Mouse (Mus musculus) MEL (cell line): Measurements from ENCODE around the gene Ptgs1. TPM values are rescaled to one million over a fixed set of nuclear protein-coding genes. Genes with fewer than 3 reads are reported as not detected.

ENCODE experiments used
- DNase-seq: peaks from one replicate; pipeline ENCODE4 v3.0.0; 2011; ENCODE audit warnings: low read depth, low spot score
- H3K27ac ChIP-seq: 2 replicates; pipeline ENCODE4 v1.5.1; 2012; ENCODE audit warnings: low read depth, mild to moderate bottlenecking, control low read depth, low read length, moderate library complexity; ENCODE audit not compliant: control insufficient read depth
- H3K27me3 ChIP-seq, 2 experiments: fragments of 150-350 bp in 1 of 2; sonication (generic) in 1 of 2; 2 replicates each; pipeline ENCODE4 v1.6.1; 2012; ENCODE audit warnings: low read length in 2 of 2, mild to moderate bottlenecking in 2 of 2, improper control_type of control experiment in 1 of 2, moderate library complexity in 1 of 2; ENCODE audit not compliant: insufficient read depth in 2 of 2, control insufficient read depth in 1 of 2
- H3K36me3 ChIP-seq, 2 experiments: 2 replicates each; pipeline ENCODE4 v1.6.1; 2012 to 2014; ENCODE audit warnings: low read length in 2 of 2, improper control_type of control experiment in 1 of 2, inconsistent platforms in 1 of 2, mild to moderate bottlenecking in 1 of 2; ENCODE audit not compliant: insufficient read depth in 2 of 2, control insufficient read depth in 1 of 2
- H3K4me1 ChIP-seq, 2 experiments: fragments of 150-350 bp in 1 of 2; sonication (generic) in 1 of 2; 2 replicates each; pipeline ENCODE4 v1.6.1; 2012; ENCODE audit warnings: low read length in 2 of 2, improper control_type of control experiment in 1 of 2, mild to moderate bottlenecking in 1 of 2; ENCODE audit not compliant: insufficient read depth in 2 of 2, control insufficient read depth in 1 of 2
- H3K4me3 ChIP-seq, 2 experiments: fragments of 150-350 bp in 1 of 2; sonication (generic) in 1 of 2; 2 replicates each; pipeline ENCODE4 v1.5.1; 2012; ENCODE audit warnings: low read depth in 2 of 2, low read length in 2 of 2, mild to moderate bottlenecking in 2 of 2, moderate library complexity in 2 of 2, control low read depth in 1 of 2, improper control_type of control experiment in 1 of 2; ENCODE audit not compliant: control insufficient read depth in 1 of 2, insufficient read depth in 1 of 2
- H3K79me2 ChIP-seq: 2 replicates; pipeline ENCODE4 v1.6.1; 2012; ENCODE audit warnings: mild to moderate bottlenecking, low read length, moderate library complexity; ENCODE audit not compliant: control insufficient read depth, poor library complexity, insufficient read depth
- H3K9ac ChIP-seq: 2 replicates; pipeline ENCODE4 v1.6.1; 2012; ENCODE audit warnings: low read depth, mild to moderate bottlenecking, control low read depth, low read length, moderate library complexity; ENCODE audit not compliant: control insufficient read depth, poor library complexity, severe bottlenecking
- H3K9me3 ChIP-seq: fragments of 150-350 bp; sonication (generic); replicated peaks from 2 replicates; pipeline ENCODE4 v1.6.1; 2012; ENCODE audit warnings: mild to moderate bottlenecking, low read length, improper control_type of control experiment, moderate library complexity; ENCODE audit not compliant: insufficient read depth
- CHD2 ChIP-seq: IDR thresholded peaks from 2 replicates; pipeline ENCODE4 v1.6.1; 2011; ENCODE audit warnings: low read length, improper control_type of control experiment
- CTCF ChIP-seq, 3 experiments: IDR thresholded peaks in 2 of 3; conservative IDR thresholded peaks in 1 of 3; 2 replicates each; pipeline ENCODE4 v1.5.1; 2011 to 2012; ENCODE audit warnings: low read length in 3 of 3, low read depth in 2 of 3, mild to moderate bottlenecking in 2 of 3, improper control_type of control experiment in 1 of 3, inconsistent platforms in 1 of 3, mixed read lengths in 1 of 3, moderate library complexity in 1 of 3; ENCODE audit not compliant: control insufficient read depth in 1 of 3, insufficient read depth in 1 of 3, poor library complexity in 1 of 3, severe bottlenecking in 1 of 3
- ELF1 ChIP-seq: IDR thresholded peaks from 2 replicates; pipeline ENCODE4 v1.6.1; 2014; ENCODE audit warnings: low read depth, mild to moderate bottlenecking, inconsistent platforms, low read length, improper control_type of control experiment, moderate library complexity
- GABPA ChIP-seq: IDR thresholded peaks from 2 replicates; pipeline ENCODE4 v1.6.1; 2012; ENCODE audit warnings: low read depth, mild to moderate bottlenecking, inconsistent platforms, low read length, improper control_type of control experiment, moderate library complexity
- GATA1 ChIP-seq: IDR thresholded peaks from 2 replicates; pipeline ENCODE4 v1.6.1; 2011; ENCODE audit warnings: low read depth, low read length, improper control_type of control experiment
- JUND ChIP-seq: IDR thresholded peaks from 2 replicates; pipeline ENCODE4 v1.6.1; 2011; ENCODE audit warnings: low read depth, mild to moderate bottlenecking, improper control_type of control experiment, low read length
- MAZ ChIP-seq: IDR thresholded peaks from 2 replicates; pipeline ENCODE4 v1.6.1; 2012; ENCODE audit warnings: low read depth, mild to moderate bottlenecking, inconsistent platforms, low read length, improper control_type of control experiment
- MXI1 ChIP-seq: IDR thresholded peaks from 2 replicates; pipeline ENCODE4 v1.6.1; 2011; ENCODE audit warnings: mild to moderate bottlenecking, low read depth, low read length, improper control_type of control experiment
- MYB ChIP-seq: IDR thresholded peaks from 2 replicates; pipeline ENCODE4 v1.6.1; 2011; ENCODE audit warnings: mild to moderate bottlenecking, low read depth, low read length, improper control_type of control experiment
- SIN3A ChIP-seq: IDR thresholded peaks from 2 replicates; pipeline ENCODE4 v1.6.1; 2012; ENCODE audit warnings: low read length, improper control_type of control experiment, inconsistent platforms
- TBP ChIP-seq: IDR thresholded peaks from 2 replicates; pipeline ENCODE4 v1.8.0; 2011; ENCODE audit warnings: low read depth, low read length, improper control_type of control experiment
- UBTF ChIP-seq: IDR thresholded peaks from 2 replicates; pipeline ENCODE4 v1.6.1; 2012; ENCODE audit warnings: low read depth, mild to moderate bottlenecking, inconsistent platforms, low read length, improper control_type of control experiment, moderate library complexity, borderline replicate concordance; ENCODE audit not compliant: insufficient read depth
- USF1 ChIP-seq: IDR thresholded peaks from 2 replicates; pipeline ENCODE4 v1.6.1; 2014; ENCODE audit warnings: low read depth, mild to moderate bottlenecking, inconsistent platforms, low read length, improper control_type of control experiment, moderate library complexity
- USF2 ChIP-seq, 2 experiments: IDR thresholded peaks; 2 replicates each; pipeline ENCODE4 v1.6.1; 2011 to 2012; ENCODE audit warnings: improper control_type of control experiment in 2 of 2, low read length in 2 of 2, borderline replicate concordance in 1 of 2, inconsistent platforms in 1 of 2, low read depth in 1 of 2, mild to moderate bottlenecking in 1 of 2; ENCODE audit not compliant: insufficient read depth in 1 of 2
- ZMIZ1 ChIP-seq: IDR thresholded peaks from 2 replicates; pipeline ENCODE4 v1.6.1; 2012; ENCODE audit warnings: low read depth, mild to moderate bottlenecking, inconsistent platforms, low read length, improper control_type of control experiment, moderate library complexity
- ZNF384 ChIP-seq: IDR thresholded peaks from 2 replicates; pipeline ENCODE4 v1.6.1; 2012; ENCODE audit warnings: low read depth, mild to moderate bottlenecking, inconsistent platforms, low read length, improper control_type of control experiment
- polyA plus RNA-seq, 2 experiments: library from polyadenylated mRNA; stranded (reverse) in 1 of 2; unstranded in 1 of 2; fragments of >175 nt in 1 of 2; fragments of >200 nt in 1 of 2; gene quantifications; 2 replicates each; pipeline versions ENCODE4 v1.2.1 to v1.2.4; 2012; ENCODE audit warnings: low replicate concordance in 2 of 2, low read depth in 1 of 2; ENCODE audit not compliant: insufficient read length in 2 of 2, insufficient read depth in 1 of 2, missing spikeins in 1 of 2
- total RNA-seq: library from RNA; depleted of rRNA; stranded (reverse); fragments of 300-350 nt; gene quantifications from 2 replicates; pipeline ENCODE4 v1.2.3, GENCODE M21; 2012

Ptgs1 gene
- total and polyA plus RNA-seq, 3 experiments, result 3.9 to 20.0 TPM; not detected in 1

- H3K36me3 ChIP-seq, result no peaks in the 10 kb centered on the region
- no peak overlapping the region for H3K9ac ChIP-seq
- H3K4me3 ChIP-seq, result no peak overlapping the region
- TF ChIP-seq USF2 (IDR thresholded peaks at IDR 0.05; ENCODE audit: borderline replicate concordance in 1 of 2, insufficient read depth in 1 of 2, low read depth in 1 of 2, low read length in 2 of 2) (no peak), ZNF384 (no peak), CTCF (IDR thresholded peaks at IDR 0.05 in 2 of 3, conservative IDR thresholded peaks at IDR 0.05 in 1 of 3; ENCODE audit: control insufficient read depth in 1 of 3, insufficient read depth in 1 of 3, low read depth in 2 of 3, low read length in 3 of 3, poor library complexity in 1 of 3, severe bottlenecking in 1 of 3) (no peak), TBP (no peak)
- H3K9me3 ChIP-seq, result no peaks in the 10 kb centered on the region
- no peak overlapping the region for H3K27ac ChIP-seq
- H3K27me3 ChIP-seq, result no peaks in the 10 kb centered on the region
- H3K4me1 ChIP-seq, result no peaks in the 10 kb centered on the region
- DNase-seq, result no peak
- H3K79me2 ChIP-seq, result no peaks in the 10 kb centered on the region
Observed at GRCm38 (mm10) chr2:36243296-36243891, 13.2 kb downstream of the Ptgs1 start.

GRCm38 (mm10) chr2:36243892-36244309 is 13.7 kb downstream of the Ptgs1 start:
- H3K36me3 ChIP-seq, result no peaks in the 10 kb centered on the region
- no peak for TF ChIP-seq ELF1
- no peak for TF ChIP-seq ZMIZ1
- no peak for TF ChIP-seq MXI1
- no peak for TF ChIP-seq USF1
- TF ChIP-seq UBTF, result no peak
- no peak for TF ChIP-seq MAZ
- TF ChIP-seq GABPA, result no peak
- TF ChIP-seq USF2 (IDR thresholded peaks at IDR 0.05; ENCODE audit: borderline replicate concordance in 1 of 2, insufficient read depth in 1 of 2, low read depth in 1 of 2, low read length in 2 of 2), result no peak
- TF ChIP-seq GATA1, result no peak
- TF ChIP-seq MYB, result no peak
- no peak for TF ChIP-seq JUND
- TF ChIP-seq CHD2, result no peak
- no peak for TF ChIP-seq SIN3A

More at GRCm38 (mm10) chr2:36243892-36244309, 13.7 kb downstream of the Ptgs1 start:
- H3K27ac ChIP-seq, result no peak overlapping the region
- DNase-seq, result no peak
- H3K9ac ChIP-seq, result no peak overlapping the region
- no peaks in the 10 kb centered on the region for H3K79me2 ChIP-seq
- no peaks in the 10 kb centered on the region for H3K4me1 ChIP-seq
- no peaks in the 10 kb centered on the region for H3K9me3 ChIP-seq
- no peak overlapping the region for H3K4me3 ChIP-seq
- H3K27me3 ChIP-seq, result no peaks in the 10 kb centered on the region
